Mouse (Mus musculus) liver, embryonic 14.5 days (tissue): ENCODE results near the gene Cpne4.

ENCODE experiments used
- CTCF ChIP-seq: IDR thresholded peaks from 2 replicates; pipeline ENCODE4 v1.5.1; 2016; ENCODE audit warnings: antibody characterized with exemption, low read depth, control low read depth
- EP300 ChIP-seq: IDR thresholded peaks from 2 replicates; pipeline ENCODE4 v1.6.1; 2016; ENCODE audit warnings: antibody characterized with exemption, low read depth

- TF ChIP-seq CTCF (no peak), EP300 (no peak)
Observed at GRCm38 (mm10) chr9:104814681-104815080, 267.6 kb downstream of the Cpne4 start.
